Mouse (Mus musculus) heart, embryonic 14.5 days (tissue): ENCODE data around the gene Olfr56. TPM values are rescaled to one million over a fixed set of nuclear protein-coding genes. Genes with fewer than 3 reads are reported as not detected.

Experiments
- ATAC-seq: fragments of 200-750 bp; cut with Nextera tagmentation; 2 replicates; pipeline ENCODE4 v1.8.0; 2017; ENCODE audit warnings: low read depth, moderate TSS enrichment; ENCODE audit not compliant: insufficient number of reproducible peaks, insufficient read depth, low FRiP score
- H3K27ac ChIP-seq, 2 experiments: fragments of 200-500 bp in 1 of 2; fragments of 300-500 bp in 1 of 2; sonication (generic) in 1 of 2; replicated peaks in 1 of 2; 2 replicates each; pipeline ENCODE4 v1.5.1; 2012 to 2014; ENCODE audit warnings: low read depth in 2 of 2, low read length in 2 of 2, control low read depth in 1 of 2, mild to moderate bottlenecking in 1 of 2, mixed read lengths in 1 of 2; ENCODE audit not compliant: control insufficient read depth in 1 of 2, insufficient read depth in 1 of 2
- H3K27me3 ChIP-seq: fragments of 300-500 bp; sonication (generic); 2 replicates; pipeline ENCODE4 v1.6.1; 2014; ENCODE audit warnings: mild to moderate bottlenecking, low read length, control low read depth; ENCODE audit not compliant: control insufficient read depth, insufficient read depth
- H3K36me3 ChIP-seq: fragments of 300-500 bp; sonication (generic); 2 replicates; pipeline ENCODE4 v1.6.1; 2014; ENCODE audit warnings: mild to moderate bottlenecking, control low read depth, low read length, mixed read lengths; ENCODE audit not compliant: control insufficient read depth, insufficient read depth
- H3K4me1 ChIP-seq, 2 experiments: fragments of 200-500 bp in 1 of 2; fragments of 300-500 bp in 1 of 2; sonication (generic) in 1 of 2; 2 replicates each; pipeline ENCODE4 v1.6.1; 2012 to 2014; ENCODE audit warnings: low read length in 2 of 2, control low read depth in 1 of 2, mixed read lengths in 1 of 2; ENCODE audit not compliant: control insufficient read depth in 2 of 2, insufficient read depth in 2 of 2
- H3K4me2 ChIP-seq: fragments of 300-500 bp; sonication (generic); 2 replicates; pipeline ENCODE4 v1.6.1; 2014; ENCODE audit warnings: mild to moderate bottlenecking, low read length
- H3K4me3 ChIP-seq, 2 experiments: fragments of 200-500 bp in 1 of 2; fragments of 300-500 bp in 1 of 2; sonication (generic) in 1 of 2; 2 replicates each; pipeline ENCODE4 v1.5.1; 2012 to 2014; ENCODE audit warnings: low read length in 2 of 2, mild to moderate bottlenecking in 2 of 2, control low read depth in 1 of 2, low read depth in 1 of 2, moderate library complexity in 1 of 2; ENCODE audit not compliant: control insufficient read depth in 1 of 2, insufficient read depth in 1 of 2
- H3K9ac ChIP-seq: fragments of 300-500 bp; sonication (generic); 2 replicates; pipeline ENCODE4 v1.6.1; 2014; ENCODE audit warnings: mild to moderate bottlenecking, low read length
- H3K9me3 ChIP-seq: fragments of 300-500 bp; sonication (generic); 2 replicates; pipeline ENCODE4 v1.6.1; 2016; ENCODE audit warnings: low read length, control low read depth; ENCODE audit not compliant: control insufficient read depth
- WGBS: fragments of 180-500 bp; shearing (Covaris S2); extraction: QIAGEN DNeasy Blood & Tissue Kit; methylation state at CpG from one replicate; pipeline ENCODE4 v1.1.7; 2014; 5-methylcytosine and 5-hydroxymethylcytosine counted together
- polyA plus RNA-seq: library from polyadenylated mRNA; unstranded; fragments of >200 nt; fragmentation: Nextera tagmentation; extraction: Ambion mirVana; gene quantifications from 2 replicates; pipeline ENCODE4 v1.2.1, GENCODE M21; 2014

Olfr56 gene
- polyA plus RNA-seq, 1 experiment from 2014 or later: not detected

DNA sequence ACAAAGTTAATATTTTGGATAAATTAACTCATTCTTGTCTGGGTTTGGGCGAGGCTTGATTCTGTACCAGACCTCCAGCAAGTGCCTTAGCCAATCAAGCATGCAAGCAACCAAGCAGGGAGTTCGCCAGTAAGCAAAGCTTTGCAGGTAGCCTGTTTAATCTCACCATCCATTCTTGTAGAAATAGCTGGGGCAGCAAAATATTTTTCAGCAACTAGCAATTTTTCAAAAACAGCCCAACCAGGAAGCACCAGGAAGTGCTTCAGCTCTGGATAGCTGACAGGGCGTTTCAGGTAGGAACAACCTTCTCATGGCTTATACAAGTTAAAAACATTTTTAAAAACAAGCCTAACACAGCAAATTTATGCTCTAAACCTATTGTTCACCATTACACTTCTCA is 103.2 kb downstream of the Olfr56 start:
- H3K4me2 ChIP-seq: no peak overlapping the region
- 73% methylated on average over 3 of the region's 3 CpGs for WGBS
- H3K4me1 ChIP-seq: no peaks in the 10 kb centered on the region
- ATAC-seq: no peak
- no peak overlapping the region for H3K4me3 ChIP-seq
- H3K27me3 ChIP-seq: no peaks in the 10 kb centered on the region
- H3K9ac ChIP-seq: no peak overlapping the region
- H3K27ac ChIP-seq: no peak overlapping the region
- H3K9me3 ChIP-seq: no peaks in the 10 kb centered on the region
- H3K36me3 ChIP-seq: no peaks in the 10 kb centered on the region

- H3K9me3 ChIP-seq: no peaks in the 10 kb centered on the region
- H3K4me1 ChIP-seq: peaks cover 0 to 2% of the 10 kb centered on the region in 2 experiments; a peak in 2 of 4 replicates
- no peak overlapping the region for H3K9ac ChIP-seq
- no peak overlapping the region for H3K4me3 ChIP-seq
- no peaks in the 10 kb centered on the region for H3K36me3 ChIP-seq
- H3K27me3 ChIP-seq: no peaks in the 10 kb centered on the region
- WGBS: 81% methylated on average over 1 of the region's 1 CpGs
- H3K27ac ChIP-seq: no peak overlapping the region
- no peak overlapping the region for H3K4me2 ChIP-seq
- no peak for ATAC-seq
Measured at GRCm38 (mm10) chr11:49083146-49083545, 104.5 kb downstream of the Olfr56 start.

DNA sequence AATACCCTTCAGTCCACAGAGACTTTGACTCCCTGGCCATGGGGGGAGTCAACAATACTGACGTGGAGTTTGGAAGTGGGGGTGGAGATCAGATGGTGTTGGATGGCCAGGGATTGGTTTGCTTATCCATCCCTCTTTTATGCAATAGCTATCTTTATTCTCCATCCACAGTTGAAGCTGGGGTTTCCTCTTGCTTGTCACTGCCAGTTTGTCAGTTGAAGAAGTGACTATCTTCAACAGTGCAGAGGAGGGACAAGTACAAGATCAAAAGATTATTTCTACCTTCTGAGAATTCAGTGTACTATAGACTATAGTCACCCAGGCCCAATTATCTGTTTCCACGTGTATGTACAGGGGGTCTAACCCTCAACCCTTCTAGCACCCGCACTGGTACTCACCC is 105.1 kb downstream of the Olfr56 start:
- peaks cover 0 to 4% of the 10 kb centered on the region in 2 experiments; a peak in 2 of 4 replicates for H3K4me1 ChIP-seq
- no peak for ATAC-seq
- H3K9ac ChIP-seq: no peak overlapping the region
- 76% methylated on average over 3 of the region's 3 CpGs for WGBS
- H3K4me2 ChIP-seq: no peak overlapping the region
- H3K27me3 ChIP-seq: no peaks in the 10 kb centered on the region
- H3K4me3 ChIP-seq: no peak overlapping the region
- H3K27ac ChIP-seq: no peak overlapping the region
- H3K9me3 ChIP-seq: no peaks in the 10 kb centered on the region
- H3K36me3 ChIP-seq: no peaks in the 10 kb centered on the region

DNA sequence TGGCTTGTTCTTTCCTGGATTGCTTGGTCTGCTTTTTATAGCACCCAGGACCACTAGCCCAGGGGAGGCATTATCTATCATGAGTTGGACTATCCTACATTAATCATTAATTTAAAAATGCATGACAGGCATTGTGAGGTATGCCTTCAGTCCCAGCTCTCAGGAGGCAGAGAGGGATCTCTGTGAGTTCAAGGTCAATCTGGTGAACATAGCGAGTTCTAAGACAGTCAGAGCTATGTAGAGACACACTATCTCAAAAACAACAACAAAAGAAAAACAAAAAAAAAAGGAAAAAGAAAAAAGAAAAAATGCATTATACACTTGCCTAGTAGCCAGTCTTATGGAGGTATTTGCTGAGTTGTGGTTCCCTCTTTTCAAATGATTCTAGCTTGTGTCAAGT is 105.7 kb downstream of the Olfr56 start:
- peaks cover 0 to 4% of the 10 kb centered on the region in 2 experiments; a peak in 2 of 4 replicates for H3K4me1 ChIP-seq
- no peak overlapping the region for H3K9ac ChIP-seq
- no peak overlapping the region for H3K4me2 ChIP-seq
- H3K27me3 ChIP-seq: no peaks in the 10 kb centered on the region
- no peak for ATAC-seq
- no peak overlapping the region for H3K27ac ChIP-seq
- WGBS: 43% methylated on average over 1 of the region's 1 CpGs
- no peak overlapping the region for H3K4me3 ChIP-seq
- no peaks in the 10 kb centered on the region for H3K36me3 ChIP-seq
- H3K9me3 ChIP-seq: no peaks in the 10 kb centered on the region

GRCm38 (mm10) chr11:49084875-49085274 is 106.2 kb downstream of the Olfr56 start:
- no peak for ATAC-seq
- Histone ChIP-seq H3K4me1 (peaks cover 0 to 4% of the 10 kb centered on the region in 2 experiments; a peak in 2 of 4 replicates), H3K9ac (no peak overlapping the region), H3K27ac (no peak overlapping the region), H3K36me3 (no peaks in the 10 kb centered on the region), H3K27me3 (no peaks in the 10 kb centered on the region), H3K9me3 (no peaks in the 10 kb centered on the region), H3K4me3 (no peak overlapping the region), H3K4me2 (no peak overlapping the region)
- 30% methylated on average over 3 of the region's 3 CpGs for WGBS

DNA sequence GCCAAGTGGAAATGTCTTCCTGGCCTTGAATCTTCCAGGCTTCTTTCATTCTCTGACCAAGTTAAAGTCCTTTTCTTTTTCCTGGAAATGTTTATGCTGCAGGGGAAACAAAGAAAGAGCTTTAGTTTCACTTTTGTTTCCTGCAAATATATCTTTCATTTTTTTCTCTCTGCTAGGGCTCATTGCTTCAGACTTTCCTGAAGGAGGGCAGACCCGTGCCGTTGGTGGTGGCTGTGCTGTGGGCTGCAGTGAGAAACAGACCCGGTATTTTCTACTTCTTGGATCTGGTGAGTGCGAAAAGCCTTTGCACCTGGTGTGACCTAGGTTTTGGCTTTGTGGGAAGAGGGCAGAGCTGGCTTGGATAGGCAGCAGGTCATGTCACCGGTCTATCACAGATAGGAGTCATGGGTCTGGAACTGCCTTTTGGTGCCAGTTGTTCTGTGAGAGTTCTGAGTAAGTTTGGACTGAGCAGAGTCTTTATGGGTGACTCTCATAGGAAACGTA is 108.2 kb downstream of the Olfr56 start:
- no peak for ATAC-seq
- no peaks in the 10 kb centered on the region for H3K36me3 ChIP-seq
- H3K27ac ChIP-seq: no peak overlapping the region
- no peaks in the 10 kb centered on the region for H3K9me3 ChIP-seq
- no peaks in the 10 kb centered on the region for H3K27me3 ChIP-seq
- peaks cover 0 to 4% of the 10 kb centered on the region in 2 experiments; a peak in 2 of 4 replicates for H3K4me1 ChIP-seq
- H3K9ac ChIP-seq: no peak overlapping the region
- WGBS: 78% methylated on average over 6 of the region's 6 CpGs
- no peak overlapping the region for H3K4me2 ChIP-seq
- H3K4me3 ChIP-seq: no peak overlapping the region

DNA sequence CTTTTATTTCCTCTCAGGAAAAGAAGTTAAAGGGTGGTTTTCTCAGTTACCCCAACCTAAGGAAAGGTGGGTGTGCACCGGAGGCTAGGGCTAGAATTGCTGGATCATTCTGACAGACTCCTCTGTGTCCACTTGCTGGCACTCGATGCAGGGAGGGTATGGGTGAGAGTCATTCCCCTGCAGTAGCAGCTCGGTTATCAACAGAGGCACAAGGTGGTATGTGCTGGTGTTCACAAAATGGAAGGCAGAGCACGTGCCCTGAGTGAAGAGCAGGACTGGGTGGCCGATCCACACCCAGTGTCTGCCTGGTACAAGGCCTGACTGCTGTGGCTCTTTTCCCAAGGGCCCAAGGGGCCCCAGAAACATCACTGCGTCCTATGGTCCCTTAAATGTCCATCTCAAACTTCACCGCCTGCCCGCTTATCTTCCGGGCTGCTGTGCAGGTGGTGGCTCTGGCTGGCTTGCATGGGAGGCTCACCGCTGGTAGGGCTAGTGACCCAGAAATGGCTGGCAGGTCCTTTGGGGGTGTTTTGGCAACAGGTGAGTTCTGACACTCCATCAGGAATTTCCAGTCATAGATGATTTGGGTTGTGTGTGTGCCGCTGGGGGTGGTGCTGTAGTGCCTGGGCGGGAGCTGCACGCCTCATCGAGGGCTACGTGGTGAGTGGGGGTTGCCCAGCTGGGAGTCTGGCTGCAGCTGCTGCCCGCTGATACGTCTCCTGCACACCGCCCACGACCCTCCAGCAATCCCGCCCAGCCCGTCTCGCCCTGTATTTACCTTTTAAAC is 109.3 kb downstream of the Olfr56 start:
- Histone ChIP-seq H3K9me3 (no peaks in the 10 kb centered on the region), H3K36me3 (no peaks in the 10 kb centered on the region), H3K4me2 (peak overlapping the region; percentile 58), H3K4me3 (peak overlapping the region; percentile 9 to 11; a peak in 2 of 4 replicates), H3K27ac (no peak overlapping the region), H3K9ac (no peak overlapping the region), H3K27me3 (no peaks in the 10 kb centered on the region), H3K4me1 (peaks cover 0 to 4% of the 10 kb centered on the region in 2 experiments; a peak in 2 of 4 replicates)
- ATAC-seq: no peak
- 30% methylated on average over 22 of the region's 22 CpGs for WGBS
